Mouse (Mus musculus) gastrocnemius, postnatal 25 days (tissue): ENCODE results near the gene Hist2h3c1. TPM values are rescaled to one million over a fixed set of nuclear protein-coding genes. Genes with fewer than 3 reads are reported as not detected.
"Not testable (repeated sequence)": the region's sequence is repeated elsewhere in the genome, so short reads cannot be mapped to it uniquely, and the experiment has no call there.

Experiments used
- DNase-seq: peaks from one replicate; pipeline ENCODE4 v3.0.0; 2022
- total RNA-seq, 2 experiments: library from RNA; stranded (reverse); gene quantifications; 1 replicate in 1 of 2; 2 replicates in 1 of 2; pipeline ENCODE4 v1.2.3; 2021

Gene Hist2h3c1
- total RNA-seq, 2 experiments from 2014 or later: not detected

DNA sequence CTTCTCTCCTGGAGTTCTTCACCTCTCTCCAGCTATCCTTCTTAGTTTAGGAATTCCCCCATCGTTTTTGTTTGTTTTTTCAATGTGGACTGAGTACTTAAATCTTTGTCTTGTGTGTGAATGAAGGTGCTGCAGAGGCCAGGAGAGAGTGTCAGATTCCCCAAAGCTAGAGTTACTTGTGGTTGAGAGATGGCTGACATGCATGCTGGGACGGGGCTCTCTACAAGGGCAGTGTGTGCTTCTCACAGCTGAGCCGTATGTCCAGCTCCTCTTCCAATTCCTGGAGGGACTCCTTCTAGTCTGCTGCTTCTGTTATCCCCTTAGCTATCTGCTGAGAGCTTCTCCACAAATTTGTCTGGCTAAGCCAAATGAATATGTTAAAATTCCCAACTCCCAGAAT, 10.6 kb upstream of the Hist2h3c1 start:
- DNase-seq: no peak

GRCm38 (mm10) chr3:96236834-96237334, 9.6 kb upstream of the Hist2h3c1 start:
- DNase-seq: no peak

GRCm38 (mm10) chr3:96237335-96237903, 9.1 kb upstream of the Hist2h3c1 start:
- no peak for DNase-seq

GRCm38 (mm10) chr3:96237904-96238511, 8.5 kb upstream of the Hist2h3c1 start:
- no peak for DNase-seq

DNA sequence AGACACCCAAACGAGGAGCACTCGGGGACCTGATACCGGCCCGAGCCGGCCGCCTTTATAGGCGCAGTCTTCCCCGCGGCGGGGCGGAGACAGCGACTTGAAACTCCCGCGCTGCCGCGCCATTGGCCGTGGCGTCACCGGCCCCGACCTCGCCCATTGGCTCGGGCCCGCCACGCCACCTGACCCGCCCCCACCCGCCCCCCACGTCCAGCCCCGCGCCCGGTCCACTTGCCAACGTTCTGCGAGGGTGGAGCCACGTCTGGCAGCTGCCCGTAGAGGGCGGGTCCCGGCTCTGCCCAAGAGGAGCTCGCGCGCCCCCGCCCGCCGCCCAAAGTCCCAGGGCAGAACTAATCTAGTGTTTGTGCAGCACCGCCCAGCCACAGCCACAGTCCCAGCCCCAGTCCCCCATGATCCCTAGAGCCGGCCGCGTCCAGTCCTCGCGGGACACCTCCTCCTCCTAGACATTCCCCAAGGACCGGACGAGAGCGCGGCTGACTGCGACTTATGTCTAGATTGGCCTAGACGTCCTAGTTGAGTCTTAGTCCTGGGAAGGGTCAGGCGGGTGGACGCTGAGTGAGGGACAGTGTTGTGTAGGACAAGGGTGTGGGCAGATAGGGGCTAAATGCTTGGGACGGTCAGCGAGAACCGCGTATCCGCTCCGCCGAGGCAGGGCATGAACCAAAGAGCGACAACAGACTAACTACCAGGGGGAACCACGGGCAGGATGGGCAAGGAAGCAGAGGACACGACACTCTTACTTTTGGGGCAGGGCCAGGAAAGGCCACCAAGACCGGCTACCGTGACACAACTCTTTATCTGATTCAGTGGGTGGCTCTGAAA, 7.3 kb upstream of the Hist2h3c1 start, which contains the start of gene Hist2h3c2:
Hist2h3c2 (minus strand) TSS at position 174 of the 840 bp plus-strand sequence.
- DNase-seq: peak; percentile 85

- DNase-seq: peak; percentile 94
Measured at GRCm38 (mm10) chr3:96239949-96240798, 6.3 kb upstream of the Hist2h3c1 start, which contains the start of gene Hist2h2aa2. Hist2h2aa2 (minus strand) TSS chr3:96240276.

DNA sequence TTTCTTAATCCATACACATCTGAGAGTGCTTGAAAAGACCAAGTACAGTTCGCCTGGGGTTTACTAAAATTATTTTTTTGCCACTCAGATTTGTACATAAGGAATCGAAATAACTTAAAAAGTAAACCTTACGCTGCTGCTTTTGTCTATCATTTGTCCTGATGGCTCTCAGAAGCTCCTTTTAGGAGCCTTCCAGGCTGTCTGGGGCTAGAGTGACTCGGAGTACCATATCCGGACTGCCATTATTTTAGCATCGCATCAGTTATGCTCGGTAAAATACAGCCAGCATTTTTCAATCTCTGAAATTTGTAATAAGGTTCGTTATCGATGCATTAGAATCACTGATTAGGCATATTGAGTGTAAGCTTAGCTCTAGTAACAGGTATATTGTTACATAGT, 5.7 kb upstream of the Hist2h3c1 start:
- DNase-seq: no peak

DNA sequence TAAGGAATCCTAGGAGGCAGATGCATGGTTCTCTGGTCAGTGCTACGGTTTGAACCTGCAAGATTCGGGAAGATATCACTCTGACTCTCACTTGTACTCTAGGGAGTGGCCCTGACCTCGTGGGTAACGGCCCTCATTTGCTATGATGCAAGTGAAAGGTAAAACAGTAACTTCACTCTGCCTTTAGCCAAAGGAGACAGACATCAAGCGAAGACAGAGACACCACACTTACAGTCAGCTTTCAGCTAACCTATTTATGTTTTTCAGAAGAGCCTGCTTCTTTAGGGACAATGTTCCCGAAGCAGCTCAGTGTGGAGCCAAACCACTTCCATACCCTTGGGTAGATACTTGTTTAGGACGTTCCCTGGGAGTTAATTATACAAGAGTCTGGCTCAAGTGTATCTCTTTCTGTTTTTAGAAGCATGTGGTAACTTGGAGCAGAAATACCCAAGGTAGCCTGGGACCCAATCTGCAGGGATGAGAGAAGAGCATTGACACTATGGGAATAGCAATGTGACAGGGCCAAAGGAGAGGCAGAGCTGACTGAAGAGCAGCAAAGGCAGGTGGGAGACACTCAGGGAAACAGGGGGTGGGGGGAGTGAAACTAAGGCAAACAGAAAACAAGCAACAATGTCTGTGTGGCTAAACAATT, 2.4 kb upstream of the Hist2h3c1 start:
- DNase-seq: no peak

DNA sequence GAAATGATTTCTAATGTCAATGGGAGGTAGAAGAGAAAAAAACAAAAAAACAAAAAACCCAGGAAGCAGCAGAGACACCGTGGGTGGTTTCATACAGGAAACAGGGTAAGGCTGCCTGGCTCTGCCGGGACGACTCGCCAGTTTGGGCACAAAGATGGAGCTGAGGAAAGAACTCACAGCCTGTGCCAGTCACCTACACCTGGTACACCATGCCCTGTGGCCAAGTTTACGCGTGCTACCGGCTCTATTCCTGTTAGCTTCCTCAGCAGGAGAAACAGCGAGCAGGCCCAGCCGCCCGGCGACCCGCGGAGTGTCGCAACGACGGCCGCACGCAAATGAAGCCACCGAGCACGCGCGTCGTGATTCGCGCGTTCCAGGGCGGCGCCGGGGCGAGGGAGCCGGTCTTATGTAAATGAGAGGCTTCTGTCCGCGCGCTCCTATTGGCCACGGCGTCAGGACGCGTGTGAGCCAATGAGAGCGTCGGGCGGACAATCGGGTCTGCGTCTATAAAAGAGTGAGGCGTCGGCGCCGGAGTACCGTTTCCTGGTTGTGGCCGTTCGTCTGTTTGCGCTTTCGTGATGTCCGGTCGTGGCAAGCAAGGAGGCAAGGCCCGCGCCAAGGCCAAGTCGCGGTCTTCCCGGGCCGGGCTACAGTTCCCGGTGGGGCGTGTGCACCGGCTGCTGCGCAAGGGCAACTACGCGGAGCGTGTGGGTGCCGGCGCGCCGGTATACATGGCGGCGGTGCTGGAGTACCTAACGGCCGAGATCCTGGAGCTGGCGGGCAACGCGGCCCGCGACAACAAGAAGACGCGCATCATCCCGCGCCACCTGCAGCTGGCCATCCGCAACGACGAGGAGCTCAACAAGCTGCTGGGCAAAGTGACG, 1.2 kb upstream of the Hist2h3c1 start, which contains the start of gene Hist2h2aa1:
Hist2h2aa1 (plus strand) TSS at position 495 of the 884 bp plus-strand sequence.
- peak; percentile 89 for DNase-seq

GRCm38 (mm10) chr3:96246018-96246417, 467 bp upstream of the Hist2h3c1 start:
- DNase-seq: not testable (repeated sequence)

- DNase-seq: no peak
Measured at GRCm38 (mm10) chr3:96247356-96248140, 1.1 kb downstream of the Hist2h3c1 start.

GRCm38 (mm10) chr3:96248141-96249033, 1.9 kb downstream of the Hist2h3c1 start:
- no peak for DNase-seq

GRCm38 (mm10) chr3:96249034-96249345, 2.5 kb downstream of the Hist2h3c1 start:
- DNase-seq: no peak

DNA sequence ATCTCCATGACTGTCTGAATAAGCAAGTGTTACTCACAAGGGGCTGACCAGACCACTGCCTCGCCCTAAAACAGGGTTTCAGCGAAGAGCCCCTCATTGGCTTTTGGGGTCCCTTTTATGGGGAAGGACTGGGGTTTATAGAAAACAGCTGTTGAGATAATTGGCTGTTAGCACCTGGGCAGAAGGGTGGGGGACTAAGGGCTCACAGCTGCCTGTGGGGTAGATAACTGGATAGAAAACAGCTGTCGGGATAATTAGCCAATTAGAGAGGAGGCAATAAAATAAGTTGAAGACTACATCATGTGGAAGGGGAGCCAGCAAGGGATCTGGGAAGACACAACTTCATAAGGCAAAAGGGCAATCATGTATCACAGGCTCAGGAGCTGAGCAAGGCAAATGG, 4.4 kb downstream of the Hist2h3c1 start:
- DNase-seq: no peak

GRCm38 (mm10) chr3:96251787-96252186, 5.3 kb downstream of the Hist2h3c1 start:
- DNase-seq: no peak

GRCm38 (mm10) chr3:96254683-96255355, 8.3 kb downstream of the Hist2h3c1 start:
- DNase-seq: no peak

- no peak for DNase-seq
Measured at GRCm38 (mm10) chr3:96255926-96256593, 9.6 kb downstream of the Hist2h3c1 start.
